Mouse (Mus musculus) lung, adult 2 months (tissue): ENCODE results near the gene Sf3a1.

Experiments used
- CTCF ChIP-seq: fragments of 200-500 bp; IDR thresholded peaks from 2 replicates; pipeline ENCODE4 v1.5.1; 2011; ENCODE audit warnings: mild to moderate bottlenecking, low read length, control low read depth; ENCODE audit not compliant: insufficient read depth
- POLR2A ChIP-seq: fragments of 200-500 bp; IDR thresholded peaks from 2 replicates; pipeline ENCODE4 v1.6.1; 2011; ENCODE audit warnings: low read depth, mild to moderate bottlenecking, control low read depth, low read length, borderline replicate concordance; ENCODE audit errors: extremely low read depth

DNA sequence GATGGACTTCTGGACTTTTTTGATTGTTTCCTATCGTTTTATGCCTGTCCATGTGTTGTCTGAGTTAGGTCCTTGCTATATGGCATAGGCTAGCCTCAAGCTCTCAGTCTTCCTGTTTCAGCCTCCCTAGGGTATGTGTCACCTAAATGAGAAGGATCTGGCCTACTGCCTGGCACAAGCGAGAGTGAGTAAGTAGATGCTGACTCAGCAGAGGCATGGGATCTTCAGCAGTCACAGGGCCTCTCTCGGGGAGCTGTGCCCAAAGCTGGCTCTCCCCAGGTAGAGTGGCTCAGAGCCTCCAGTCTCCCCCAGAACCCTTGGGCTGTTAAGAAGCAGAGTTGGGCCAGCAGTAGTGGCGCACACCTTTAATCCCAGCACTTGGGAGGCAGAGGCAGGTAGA, 17.8 kb upstream of the Sf3a1 start:
- TF ChIP-seq POLR2A: no peak
- TF ChIP-seq CTCF: no peak
